Mouse (Mus musculus) CH12.LX (cell line): Measurements from ENCODE around the gene Aff3. TPM values are rescaled to one million over a fixed set of nuclear protein-coding genes. Genes with fewer than 3 reads are reported as not detected.

Experiments used
- DNase-seq: peaks from one replicate; pipeline ENCODE4 v3.0.0-alpha.2; 2013; ENCODE audit errors: extremely low read depth
- H3K27ac ChIP-seq: 2 replicates; pipeline ENCODE4 v1.5.1; 2012; ENCODE audit warnings: low read depth, mild to moderate bottlenecking, control low read depth, moderate library complexity; ENCODE audit not compliant: insufficient read depth
- H3K27me3 ChIP-seq: replicated peaks from 2 replicates; pipeline ENCODE3; 2012; ENCODE audit warnings: inconsistent platforms
- H3K36me3 ChIP-seq, 2 experiments: replicated peaks in 1 of 2; 2 replicates each; pipeline versions ENCODE3 to v1.6.1; 2012; ENCODE audit warnings: inconsistent platforms in 1 of 2, low read length in 1 of 2, mild to moderate bottlenecking in 1 of 2, mixed read lengths in 1 of 2, moderate library complexity in 1 of 2; ENCODE audit not compliant: control insufficient read depth in 1 of 2, insufficient read depth in 1 of 2
- H3K4me1 ChIP-seq, 2 experiments: 2 replicates each; pipeline ENCODE4 v1.6.1; 2012; ENCODE audit warnings: inconsistent platforms in 1 of 2, moderate library complexity in 1 of 2; ENCODE audit not compliant: insufficient read depth in 2 of 2, control insufficient read depth in 1 of 2
- H3K4me2 ChIP-seq: 2 replicates; pipeline ENCODE4 v1.6.1; 2012; ENCODE audit warnings: low read depth, mild to moderate bottlenecking, control low read depth; ENCODE audit not compliant: poor library complexity, insufficient read depth, severe bottlenecking
- H3K4me3 ChIP-seq, 3 experiments: fragments of 150-350 bp in 1 of 3; sonication (generic) in 1 of 3; replicated peaks in 1 of 3; 2 replicates each; pipeline versions ENCODE3 to v1.5.1; 2011 to 2012; ENCODE audit warnings: low read depth in 2 of 3, low read length in 2 of 3, mild to moderate bottlenecking in 2 of 3, moderate library complexity in 2 of 3, control low read depth in 1 of 3, improper control_type of control experiment in 1 of 3, inconsistent platforms in 1 of 3, mixed read lengths in 1 of 3; ENCODE audit not compliant: poor library complexity in 1 of 3
- H3K79me2 ChIP-seq: replicated peaks from 2 replicates; pipeline ENCODE4 v1.6.1; 2012; ENCODE audit warnings: mild to moderate bottlenecking, moderate library complexity; ENCODE audit not compliant: control insufficient read depth, poor library complexity, insufficient read depth, severe bottlenecking; ENCODE audit errors: extremely low read depth
- H3K9ac ChIP-seq: 2 replicates; pipeline ENCODE4 v1.6.1; 2012; ENCODE audit warnings: low read depth, mild to moderate bottlenecking, control low read depth, moderate library complexity; ENCODE audit not compliant: insufficient read depth
- H3K9me3 ChIP-seq: replicated peaks from 2 replicates; pipeline ENCODE3; 2012; ENCODE audit warnings: low read length, inconsistent platforms, mixed read lengths
- CHD2 ChIP-seq: IDR thresholded peaks from 2 replicates; pipeline ENCODE4 v1.6.1; 2011; ENCODE audit warnings: low read length, improper control_type of control experiment
- CTCF ChIP-seq, 2 experiments: IDR thresholded peaks in 1 of 2; conservative IDR thresholded peaks in 1 of 2; 2 replicates each; pipeline ENCODE4 v1.5.1; 2011 to 2012; ENCODE audit warnings: low read depth in 2 of 2, low read length in 2 of 2, improper control_type of control experiment in 1 of 2, inconsistent platforms in 1 of 2, mild to moderate bottlenecking in 1 of 2, moderate library complexity in 1 of 2
- E2F4 ChIP-seq: IDR thresholded peaks from 2 replicates; pipeline ENCODE4 v1.6.1; 2011; ENCODE audit warnings: low read depth, low read length, improper control_type of control experiment; ENCODE audit not compliant: insufficient replicate concordance
- GABPA ChIP-seq: IDR thresholded peaks from 2 replicates; pipeline ENCODE4 v1.6.1; 2012; ENCODE audit warnings: low read depth, low read length, improper control_type of control experiment, inconsistent platforms; ENCODE audit not compliant: insufficient replicate concordance
- MAX ChIP-seq: IDR thresholded peaks from 2 replicates; pipeline ENCODE4 v1.6.1; 2011; ENCODE audit warnings: low read length, improper control_type of control experiment
- MEF2A ChIP-seq: IDR thresholded peaks from 2 replicates; pipeline ENCODE4 v1.6.1; 2014; ENCODE audit warnings: low read depth, mild to moderate bottlenecking, inconsistent platforms, low read length, improper control_type of control experiment, borderline replicate concordance
- MYC ChIP-seq: IDR thresholded peaks from 2 replicates; pipeline ENCODE4 v1.6.1; 2011; ENCODE audit warnings: low read depth, mild to moderate bottlenecking, improper control_type of control experiment, low read length
- NELFE ChIP-seq: IDR thresholded peaks from 2 replicates; pipeline ENCODE4 v1.6.1; 2011; ENCODE audit warnings: low read depth, low read length, improper control_type of control experiment
- NRF1 ChIP-seq: IDR thresholded peaks from 2 replicates; pipeline ENCODE4 v1.6.1; 2014; ENCODE audit warnings: low read depth, mild to moderate bottlenecking, inconsistent platforms, low read length, improper control_type of control experiment, moderate library complexity
- POLR2AphosphoS2 ChIP-seq: IDR thresholded peaks from 2 replicates; pipeline ENCODE4 v1.6.1; 2011; ENCODE audit warnings: low read depth, low read length, improper control_type of control experiment
- RCOR1 ChIP-seq: conservative IDR thresholded peaks from 2 replicates; pipeline ENCODE4 v1.6.1; 2012; ENCODE audit warnings: low read depth, mild to moderate bottlenecking, inconsistent platforms, low read length, improper control_type of control experiment
- SMC3 ChIP-seq: IDR thresholded peaks from 2 replicates; pipeline ENCODE4 v1.6.1; 2011; ENCODE audit warnings: low read depth, low read length, improper control_type of control experiment
- TBP ChIP-seq: conservative IDR thresholded peaks from 2 replicates; pipeline ENCODE4 v1.6.1; 2011; ENCODE audit warnings: low read depth, low read length, improper control_type of control experiment
- UBTF ChIP-seq: IDR thresholded peaks from 2 replicates; pipeline ENCODE4 v1.6.1; 2012; ENCODE audit warnings: low read depth, mild to moderate bottlenecking, inconsistent platforms, low read length, improper control_type of control experiment, moderate library complexity
- USF1 ChIP-seq: IDR thresholded peaks from 2 replicates; pipeline ENCODE4 v1.6.1; 2014; ENCODE audit warnings: low read depth, mild to moderate bottlenecking, inconsistent platforms, low read length, improper control_type of control experiment
- ZC3H11A ChIP-seq: IDR thresholded peaks from 2 replicates; pipeline ENCODE4 v1.6.1; 2012; ENCODE audit warnings: low read depth, mild to moderate bottlenecking, inconsistent platforms, low read length, improper control_type of control experiment
- ZKSCAN1 ChIP-seq: IDR thresholded peaks from 2 replicates; pipeline ENCODE4 v1.6.1; 2012; ENCODE audit warnings: low read depth, inconsistent platforms, low read length, improper control_type of control experiment, borderline replicate concordance
- ZMIZ1 ChIP-seq: IDR thresholded peaks from 2 replicates; pipeline ENCODE4 v1.6.1; 2012; ENCODE audit warnings: low read depth, mild to moderate bottlenecking, inconsistent platforms, low read length, improper control_type of control experiment
- ZNF384 ChIP-seq: IDR thresholded peaks from 2 replicates; pipeline ENCODE4 v1.6.1; 2012; ENCODE audit warnings: low read depth, low read length, improper control_type of control experiment, inconsistent platforms
- dilution Hi-C: fragments of 300-500 bp; cut with MboI; formaldehyde crosslinking; loops from 2 replicates; pipeline ENCODE4 v1.14.3; 2020; ENCODE audit warnings: low sequenced_read_pairs; ENCODE audit not compliant: extremely low pct_unique_long_range_greater_than_20kb, extremely low pct_ligation_motif_present
- in situ Hi-C: fragments of 300-500 bp; cut with MboI; formaldehyde crosslinking; loops from 3 replicates; pipeline ENCODE4 v1.14.3; 2019; ENCODE audit warnings: low sequenced_read_pairs, low pct_ligation_motif_present, low pct_unique_long_range_greater_than_20kb, mixed read lengths
- polyA plus RNA-seq: library from polyadenylated mRNA; unstranded; fragments of >175 nt; gene quantifications from 2 replicates; pipeline ENCODE4 v1.2.1, GENCODE M21; 2012; ENCODE audit warnings: low read depth; ENCODE audit not compliant: insufficient read length
- total RNA-seq, 2 experiments: library from RNA; depleted of rRNA; stranded (reverse); fragments of 300-350 nt in 1 of 2; fragments of >200 nt in 1 of 2; gene quantifications; 2 replicates each; pipeline ENCODE4 v1.2.3; 2012 to 2014

Aff3 gene
- total and polyA plus RNA-seq, 3 experiments = 5.1 to 29.9 (median 7.7) TPM

GRCm38 (mm10) chr1:38626739-38627661 lies 37.8 kb downstream of the Aff3 start:
- dilution Hi-C loops = no loop called here
- Histone ChIP-seq H3K36me3 (peaks cover 0 to 67% of the 10 kb centered on the region in 2 experiments), H3K4me2 (no peak overlapping the region), H3K4me1 (peaks cover 0 to 15% of the 10 kb centered on the region in 2 experiments; a peak in 2 of 4 replicates), H3K9ac (no peak overlapping the region), H3K79me2 (no peaks in the 10 kb centered on the region), H3K27ac (no peak overlapping the region)
- in situ Hi-C loops = no loop called here
- TF ChIP-seq GABPA = no peak
- TF ChIP-seq ZKSCAN1 = no peak
- no peak for TF ChIP-seq CHD2
- TF ChIP-seq NELFE = no peak
- no peak for TF ChIP-seq ZC3H11A
- no peak for TF ChIP-seq NRF1
- TF ChIP-seq MYC = no peak
- TF ChIP-seq TBP = no peak
- no peak for TF ChIP-seq UBTF
- TF ChIP-seq USF1 = no peak
- TF ChIP-seq ZNF384 = no peak
- TF ChIP-seq, all 38 proteins: peak for 0
- Histone ChIP-seq H3K9me3 (peaks cover 10% of the 10 kb centered on the region), H3K27me3 (no peaks in the 10 kb centered on the region), H3K4me3 (no peak overlapping the region)
- DNase-seq = no peak

- Histone ChIP-seq H3K27ac (no peak overlapping the region), H3K36me3 (peaks cover 0 to 68% of the 10 kb centered on the region in 2 experiments)
- dilution Hi-C loops = no loop called here
- TF ChIP-seq ZNF384 (no peak), NRF1 (no peak), USF1 (no peak), ZMIZ1 (no peak), RCOR1 (no peak), MEF2A (no peak), POLR2AphosphoS2 (no peak), NELFE (no peak), CTCF (conservative IDR thresholded peaks at IDR 0.05 in 1 of 2, IDR thresholded peaks at IDR 0.05 in 1 of 2; ENCODE audit: low read depth in 2 of 2, low read length in 2 of 2) (no peak), E2F4 (no peak), SMC3 (no peak), MAX (no peak), TBP (no peak)
- TF ChIP-seq, all 38 proteins: peak for 0
- in situ Hi-C loops = no loop called here
- Histone ChIP-seq H3K27me3 (no peaks in the 10 kb centered on the region), H3K9ac (no peak overlapping the region), H3K79me2 (no peaks in the 10 kb centered on the region), H3K9me3 (peaks cover 10% of the 10 kb centered on the region), H3K4me3 (no peak overlapping the region), H3K4me1 (peaks cover 0 to 9% of the 10 kb centered on the region in 2 experiments; a peak in 2 of 4 replicates), H3K4me2 (no peak overlapping the region)
- no peak for DNase-seq
Observed at GRCm38 (mm10) chr1:38626388-38626738, 38.4 kb downstream of the Aff3 start.
